Mouse (Mus musculus) liver, embryonic 11.5 days (tissue): ENCODE results near the gene Ankrd13d. TPM values are rescaled to one million over a fixed set of nuclear protein-coding genes. Genes with fewer than 3 reads are reported as not detected.
A peak's percentile ranks its signal among the peaks of the same experiment; 100 is the strongest.

Source experiments
- ATAC-seq: fragments of 200-750 bp; cut with Nextera tagmentation; replicated peaks from 2 replicates; pipeline ENCODE4 v1.8.0; 2017; ENCODE audit warnings: moderate number of reproducible peaks, mild to moderate bottlenecking, moderate TSS enrichment, moderate library complexity; ENCODE audit not compliant: low FRiP score
- DNase-seq: peaks from one replicate; pipeline ENCODE4 v3.0.0-alpha.2; 2017; ENCODE audit warnings: low spot score
- H3K27ac ChIP-seq: fragments of 300-500 bp; sonication (generic); 2 replicates; pipeline ENCODE4 v1.5.1; 2014; ENCODE audit warnings: mild to moderate bottlenecking, low read depth, low read length, control low read depth
- H3K27me3 ChIP-seq: fragments of 300-500 bp; sonication (generic); replicated peaks from 2 replicates; pipeline ENCODE4 v1.6.1; 2014; ENCODE audit warnings: low read length, mixed read lengths; ENCODE audit not compliant: control insufficient read depth, insufficient read depth
- H3K36me3 ChIP-seq: fragments of 300-500 bp; sonication (generic); 2 replicates; pipeline ENCODE4 v1.6.1; 2014; ENCODE audit warnings: mild to moderate bottlenecking, low read length, moderate library complexity, mixed read lengths; ENCODE audit not compliant: control insufficient read depth, insufficient read depth
- H3K4me1 ChIP-seq: fragments of 300-500 bp; sonication (generic); replicated peaks from 2 replicates; pipeline ENCODE4 v1.6.1; 2014; ENCODE audit warnings: low read length, mixed read lengths; ENCODE audit not compliant: control insufficient read depth, insufficient read depth
- H3K4me2 ChIP-seq: fragments of 300-500 bp; sonication (generic); 2 replicates; pipeline ENCODE4 v1.6.1; 2014; ENCODE audit warnings: mild to moderate bottlenecking, control low read depth, moderate library complexity
- H3K4me3 ChIP-seq: fragments of 300-500 bp; sonication (generic); 2 replicates; pipeline ENCODE4 v1.5.1; 2014; ENCODE audit warnings: low read depth, low read length, control low read depth
- H3K9ac ChIP-seq: fragments of 300-500 bp; sonication (generic); 2 replicates; pipeline ENCODE4 v1.6.1; 2014; ENCODE audit warnings: low read depth, low read length, control low read depth
- H3K9me3 ChIP-seq: fragments of 300-500 bp; sonication (generic); 2 replicates; pipeline ENCODE4 v1.6.1; 2016; ENCODE audit warnings: low read length, inconsistent platforms, mixed read lengths; ENCODE audit not compliant: control insufficient read depth
- WGBS: fragments of 180-500 bp; shearing (Covaris S2); extraction: QIAGEN DNeasy Blood & Tissue Kit; methylation state at CpG from one replicate; pipeline ENCODE4 v1.1.7; 2014; 5-methylcytosine and 5-hydroxymethylcytosine counted together
- microRNA-seq: library from miRNA; unstranded; fragments of <30 nt; microRNA quantifications from one replicate; pipeline ENCODE4, GENCODE M21; 2017; ENCODE audit warnings: borderline number of aligned reads
- polyA plus RNA-seq: library from polyadenylated mRNA; unstranded; fragments of >200 nt; fragmentation: Nextera tagmentation; extraction: Ambion mirVana; gene quantifications from 2 replicates; pipeline ENCODE4 v1.2.1, GENCODE M21; 2014

The Ankrd13d gene
- polyA plus RNA-seq, 1 experiment from 2014 or later: 3.2 TPM

- H3K4me1 ChIP-seq: peaks cover 43% of the 10 kb centered on the region
- H3K27me3 ChIP-seq: peaks cover 35% of the 10 kb centered on the region
- H3K4me2 ChIP-seq: peak overlapping the region; percentile 21
- DNase-seq (no peak), ATAC-seq (peak; percentile 55; the same call in 1 of the 2 replicates)
- no peak overlapping the region; the same call in none of the 2 replicates for H3K27ac ChIP-seq
- peak overlapping the region; percentile 23 for H3K9ac ChIP-seq
- no peak overlapping the region for H3K4me3 ChIP-seq
- WGBS: 53% methylated on average over 4 of the region's 4 CpGs
- no peaks in the 10 kb centered on the region for H3K36me3 ChIP-seq
- no peaks in the 10 kb centered on the region for H3K9me3 ChIP-seq
These were observed 62.5 kb downstream of the Ankrd13d start for GRCm38 (mm10) chr19:4220416-4220815.

Small RNA genes within 50 kb of the gene (microRNA-seq; reads per million reads assigned to microRNA genes)
- gene Mir6985: not detected

Other genes starting within 250 kb of the Ankrd13d start
- gene Gstp1, start 245.2 kb downstream of the Ankrd13d start, polyA plus RNA-seq: 733 and 765 TPM in 2 replicates
- 5.5 and 6.1 TPM in 2 replicates for gene Gstp2, start 237.1 kb downstream of the Ankrd13d start, polyA plus RNA-seq
- 14.6 and 16.7 TPM in 2 replicates for gene Gstp3, start 223.6 kb downstream of the Ankrd13d start, polyA plus RNA-seq
- 0.51 and 0.52 TPM in 2 replicates for gene Cabp2, start 201.6 kb downstream of the Ankrd13d start, polyA plus RNA-seq
- 121 and 135 TPM in 2 replicates for gene Cdk2ap2, start 186.0 kb downstream of the Ankrd13d start, polyA plus RNA-seq
- gene Pitpnm1, start 183.1 kb downstream of the Ankrd13d start, polyA plus RNA-seq: 7.2 and 8.0 TPM in 2 replicates
- gene Aip, start 157.3 kb downstream of the Ankrd13d start, polyA plus RNA-seq: 56.2 and 61.8 TPM in 2 replicates
- gene Gpr152, start 143.3 kb downstream of the Ankrd13d start, polyA plus RNA-seq: not detected in 2 replicates
- gene Cabp4, start 139.1 kb downstream of the Ankrd13d start, polyA plus RNA-seq: 0.21 TPM in 1 of 2 replicates, not detected in the other
- gene Coro1b, start 134.5 kb downstream of the Ankrd13d start, polyA plus RNA-seq: 126 and 132 TPM in 2 replicates
- gene Ptprcap, start 129.5 kb downstream of the Ankrd13d start, polyA plus RNA-seq: 38.7 and 41.1 TPM in 2 replicates
- 41.0 and 53.5 TPM in 2 replicates for gene Rps6kb2, start 119.8 kb downstream of the Ankrd13d start, polyA plus RNA-seq
- 0.89 and 1.2 TPM in 2 replicates for gene Carns1, start 107.7 kb downstream of the Ankrd13d start, polyA plus RNA-seq
- 3.3 and 3.4 TPM in 2 replicates for gene Tbc1d10c, start 91.9 kb downstream of the Ankrd13d start, polyA plus RNA-seq
- gene Ppp1ca, start 91.1 kb downstream of the Ankrd13d start, polyA plus RNA-seq: 773 and 809 TPM in 2 replicates
- gene Rad9a, start 81.5 kb downstream of the Ankrd13d start, polyA plus RNA-seq: 35.7 and 38.8 TPM in 2 replicates
- 1.9 and 2.4 TPM in 2 replicates for gene Clcf1, start 68.9 kb downstream of the Ankrd13d start, polyA plus RNA-seq
- not detected in 2 replicates for gene AC109138.7, start 68.8 kb downstream of the Ankrd13d start, polyA plus RNA-seq
- gene Pold4, start 51.2 kb downstream of the Ankrd13d start, polyA plus RNA-seq: 22.1 and 24.9 TPM in 2 replicates
- 3.2 and 3.3 TPM in 2 replicates for gene Ssh3, start 14.0 kb downstream of the Ankrd13d start, polyA plus RNA-seq
- 22.1 and 23.1 TPM in 2 replicates for gene Grk2, start 23.1 kb upstream of the Ankrd13d start, polyA plus RNA-seq
- gene Kdm2a, start 115.1 kb upstream of the Ankrd13d start, polyA plus RNA-seq: 39.8 and 40.2 TPM in 2 replicates
- gene Rhod, start 156.3 kb upstream of the Ankrd13d start, polyA plus RNA-seq: 10.3 and 14.3 TPM in 2 replicates
- 0.26 and 0.27 TPM in 2 replicates for gene Syt12, start 194.3 kb upstream of the Ankrd13d start, polyA plus RNA-seq
- 0.14 TPM in 1 of 2 replicates, not detected in the other for gene 2010003K11Rik, start 215.4 kb upstream of the Ankrd13d start, polyA plus RNA-seq
- 18.6 and 21.0 TPM in 2 replicates for gene Pcx, start 227.3 kb upstream of the Ankrd13d start, polyA plus RNA-seq